Mouse (Mus musculus) ES-E14 (cell line): ENCODE data around the gene Fars2.

Experiments used
- CHD2 ChIP-seq: IDR thresholded peaks from 2 replicates; pipeline ENCODE4 v1.6.1; 2014; ENCODE audit warnings: mild to moderate bottlenecking, low read depth, low read length, inconsistent platforms
- HCFC1 ChIP-seq: IDR thresholded peaks from 2 replicates; pipeline ENCODE4 v1.6.1; 2012; ENCODE audit warnings: low read length, inconsistent platforms, borderline replicate concordance; ENCODE audit not compliant: insufficient read depth
- MAFK ChIP-seq: IDR thresholded peaks from 2 replicates; pipeline ENCODE4 v1.6.1; 2014; ENCODE audit warnings: mild to moderate bottlenecking, low read depth, low read length, inconsistent platforms; ENCODE audit not compliant: insufficient read depth
- ZC3H11A ChIP-seq: IDR thresholded peaks from 2 replicates; pipeline ENCODE4 v1.6.1; 2012; ENCODE audit warnings: low read depth, mild to moderate bottlenecking, inconsistent platforms, low read length, borderline replicate concordance
- ZNF384 ChIP-seq: IDR thresholded peaks from 2 replicates; pipeline ENCODE4 v1.6.1; 2012; ENCODE audit warnings: low read depth, low read length, inconsistent platforms

DNA sequence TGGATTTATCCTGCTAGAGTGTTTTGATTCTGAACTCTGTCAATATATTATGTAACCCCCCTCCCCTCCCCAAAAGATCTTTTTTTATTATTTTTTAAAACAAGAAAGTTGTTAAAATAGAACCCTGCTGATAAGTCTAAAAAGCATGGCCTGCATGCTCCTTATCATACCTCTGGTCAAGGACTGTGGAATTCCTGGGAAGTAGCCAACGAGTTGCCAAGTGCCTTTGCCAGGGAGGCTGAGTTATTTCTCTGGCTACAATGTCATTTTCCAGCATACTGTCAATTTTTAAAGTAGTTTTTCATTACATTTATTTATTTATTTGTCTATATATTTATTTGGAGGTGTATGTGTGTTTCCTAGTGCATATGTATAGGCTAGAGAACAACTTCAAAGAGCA, 125.0 kb downstream of the Fars2 start:
- no peak for TF ChIP-seq ZC3H11A
- TF ChIP-seq HCFC1 = no peak
- no peak for TF ChIP-seq ZNF384
- no peak for TF ChIP-seq CHD2
- no peak for TF ChIP-seq MAFK
